Mouse (Mus musculus) myocyte (in vitro differentiated cells): ENCODE measurements at regions not wholly inside any gene's neighbourhood (a gene's known extent, or its start where the extent isn't known, plus 50 kb on each side); places are given as distances from the start of the nearest gene placed in this dataset.

ENCODE experiments used
- CEBPB ChIP-seq: IDR thresholded peaks from 2 replicates; pipeline ENCODE4 v1.6.1; 2011; ENCODE audit warnings: mild to moderate bottlenecking, moderate library complexity; ENCODE audit not compliant: poor library complexity, insufficient read depth, severe bottlenecking
- E2F4 ChIP-seq: IDR thresholded peaks from one replicate; pipeline ENCODE4 v1.6.1; 2011; ENCODE audit warnings: mild to moderate bottlenecking, control low read depth, moderate library complexity; ENCODE audit not compliant: insufficient read depth
- MAX ChIP-seq: IDR thresholded peaks from one replicate; pipeline ENCODE4 v1.6.1; 2011; ENCODE audit warnings: low read depth, mild to moderate bottlenecking, control low read depth
- MYOD1 ChIP-seq, 3 experiments: IDR thresholded peaks; one replicate each; pipeline ENCODE4 v1.6.1; 2011; ENCODE audit warnings: control low read depth in 2 of 3, low read depth in 2 of 3, mild to moderate bottlenecking in 2 of 3, moderate library complexity in 1 of 3; ENCODE audit not compliant: insufficient read length in 2 of 3, control insufficient read depth in 1 of 3
- MYOG ChIP-seq, 3 experiments: IDR thresholded peaks; one replicate each; pipeline ENCODE4 v1.6.1; 2011; ENCODE audit warnings: control low read depth in 2 of 3, low read depth in 2 of 3, mild to moderate bottlenecking in 2 of 3; ENCODE audit not compliant: insufficient read length in 2 of 3, control insufficient read depth in 1 of 3, insufficient read depth in 1 of 3
- POLR2A ChIP-seq: IDR thresholded peaks from one replicate; pipeline ENCODE4 v1.6.1; 2011; ENCODE audit warnings: low read depth, mild to moderate bottlenecking, control low read depth, moderate library complexity; ENCODE audit not compliant: insufficient read length
- REST ChIP-seq: IDR thresholded peaks from one replicate; pipeline ENCODE4 v1.6.1; 2011; ENCODE audit warnings: mild to moderate bottlenecking, control low read depth, moderate library complexity; ENCODE audit not compliant: insufficient read depth, insufficient read length
- TCF3 ChIP-seq: IDR thresholded peaks from one replicate; pipeline ENCODE4 v1.6.1; 2011; ENCODE audit warnings: low read depth, control low read depth; ENCODE audit not compliant: insufficient read length
- USF1 ChIP-seq: IDR thresholded peaks from one replicate; pipeline ENCODE4 v1.6.1; 2011; ENCODE audit warnings: low read depth, mild to moderate bottlenecking, control low read depth, moderate library complexity

DNA sequence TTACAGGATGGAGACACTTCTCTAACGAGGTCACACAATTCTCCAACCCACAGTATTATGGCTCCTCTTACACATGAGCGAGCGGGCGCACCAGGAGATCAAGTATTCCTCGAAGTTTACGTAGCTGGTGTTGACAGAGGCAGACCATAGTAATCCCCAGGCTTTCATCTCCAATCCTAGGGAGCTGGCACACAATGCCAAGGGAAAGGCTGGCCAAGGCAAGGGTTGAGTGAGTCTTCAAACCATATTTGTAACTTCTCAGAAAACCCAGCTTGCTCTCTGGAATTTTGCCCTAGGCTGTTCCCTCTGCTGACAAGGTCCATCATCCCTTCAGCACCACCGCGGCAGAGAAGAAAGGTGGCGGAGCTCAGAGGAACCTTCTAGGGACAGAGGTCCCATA is 94.0 kb downstream of the Hes1 start:
- TF ChIP-seq CEBPB (no peak), POLR2A (no peak), MAX (no peak), USF1 (no peak), REST (no peak), TCF3 (no peak), MYOD1 (IDR thresholded peaks at IDR 0.05; ENCODE audit: control insufficient read depth in 1 of 3, insufficient read length in 2 of 3, low read depth in 2 of 3) (no peak), MYOG (IDR thresholded peaks at IDR 0.05; ENCODE audit: control insufficient read depth in 1 of 3, insufficient read depth in 1 of 3, insufficient read length in 2 of 3, low read depth in 2 of 3) (no peak), E2F4 (no peak)
